Comparison of ENCODE assay signal across 8 mouse cellular contexts in genomic region chr9:102719085-102719484, GRCm38 (mm10). TPM values are rescaled to one million over a fixed set of nuclear protein-coding genes. Genes with fewer than 3 reads are reported as not detected.
DNase-seq lines count a peak whose midpoint lies in the region; ATAC-seq and TF ChIP-seq lines count a peak whose summit lies in the region.

No protein-coding gene starts in this region.

- peaks cover 28% of the 10 kb centered on the region for H3K36me3 ChIP-seq in embryonic facial prominence, embryonic 15.5 days
- peaks cover 43% of the 10 kb centered on the region for H3K36me3 ChIP-seq in kidney, embryonic 14.5 days (ENCODE audit: control insufficient read depth, insufficient read depth, low read length)
- peaks cover 24% of the 10 kb centered on the region for H3K36me3 ChIP-seq in neural tube, embryonic 11.5 days (ENCODE audit: control insufficient read depth, insufficient read depth, low read length)

- peaks cover 81% of the 10 kb centered on the region for H3K4me1 ChIP-seq in embryonic facial prominence, embryonic 15.5 days
- peaks cover 68% of the 10 kb centered on the region for H3K4me1 ChIP-seq in kidney, embryonic 14.5 days (ENCODE audit: control insufficient read depth, insufficient read depth, low read length)
- H3K4me1 ChIP-seq in neural tube, embryonic 11.5 days (ENCODE audit: control insufficient read depth, insufficient read depth, low read length): peaks cover 62% of the 10 kb centered on the region

- H3K27ac ChIP-seq in layer of hippocampus, adult 2 months: peak overlapping the region; percentile 97
- H3K27ac ChIP-seq in embryonic facial prominence, embryonic 15.5 days (replicated peaks): peak overlapping the region; percentile 98
- H3K27ac ChIP-seq in kidney, embryonic 14.5 days (ENCODE audit: low read depth, low read length): peak overlapping the region; percentile 94
- peak overlapping the region; percentile 98; the same call in 1 of the 2 replicates for H3K27ac ChIP-seq in neural tube, embryonic 11.5 days (ENCODE audit: low read depth, low read length)

- peak overlapping the region; percentile 89 for H3K4me3 ChIP-seq in layer of hippocampus, adult 2 months
- H3K4me3 ChIP-seq in embryonic facial prominence, embryonic 15.5 days (replicated peaks): peak overlapping the region; percentile 79
- peak overlapping the region; percentile 69 for H3K4me3 ChIP-seq in kidney, embryonic 14.5 days (ENCODE audit: low read length)
- peak overlapping the region; percentile 84 for H3K4me3 ChIP-seq in neural tube, embryonic 11.5 days (ENCODE audit: low read depth, low read length)

- ATAC-seq in embryonic facial prominence, embryonic 15.5 days (ENCODE audit: insufficient number of reproducible peaks, low FRiP score, low TSS enrichment, low read depth): no peak
- ATAC-seq in kidney, embryonic 14.5 days (ENCODE audit: low FRiP score, low TSS enrichment): no peak
- ATAC-seq in neural tube, embryonic 11.5 days (ENCODE audit: insufficient read depth, low FRiP score, low TSS enrichment): no peak
- no peak for ATAC-seq in granulocyte monocyte progenitor cell, adult 5-6 weeks (replicated peaks; ENCODE audit: poor library complexity, severe bottlenecking)

- 3% methylated on average over 4 of the region's 4 CpGs for WGBS in embryonic facial prominence, embryonic 15.5 days
- WGBS in kidney, embryonic 14.5 days: 4% methylated on average over 4 of the region's 4 CpGs
- WGBS in neural tube, embryonic 11.5 days: under 1% methylated on average over 4 of the region's 4 CpGs

- no peaks in the 10 kb centered on the region for H3K27me3 ChIP-seq in embryonic facial prominence, embryonic 15.5 days
- H3K27me3 ChIP-seq in kidney, embryonic 14.5 days (ENCODE audit: control insufficient read depth, insufficient read depth, low read length): no peaks in the 10 kb centered on the region
- no peaks in the 10 kb centered on the region for H3K27me3 ChIP-seq in neural tube, embryonic 11.5 days (ENCODE audit: control insufficient read depth, insufficient read depth, low read length)

- TF ChIP-seq CTCF in layer of hippocampus, adult 2 months (conservative IDR thresholded peaks at IDR 0.05): no peak

- H3K9me3 ChIP-seq in embryonic facial prominence, embryonic 15.5 days (replicated peaks): no peaks in the 10 kb centered on the region
- H3K9me3 ChIP-seq in kidney, embryonic 14.5 days (ENCODE audit: control insufficient read depth, low read length): no peaks in the 10 kb centered on the region
- no peaks in the 10 kb centered on the region for H3K9me3 ChIP-seq in neural tube, embryonic 11.5 days (ENCODE audit: control insufficient read depth, low read length)

- peak overlapping the region; percentile 91 for H3K9ac ChIP-seq in embryonic facial prominence, embryonic 15.5 days
- peak overlapping the region; percentile 91 for H3K9ac ChIP-seq in kidney, embryonic 14.5 days (ENCODE audit: low read depth, low read length)
- peak overlapping the region; percentile 99 for H3K9ac ChIP-seq in neural tube, embryonic 11.5 days (ENCODE audit: low read length)

- no peak for DNase-seq in layer of hippocampus, adult 2 months (ENCODE audit: low spot score in 2 of 2)
- DNase-seq in layer of hippocampus, postnatal 25 days (ENCODE audit: extremely low spot score in 1 of 2, low spot score in 1 of 2): no peak
- no peak for DNase-seq in neural tube, embryonic 11.5 days (ENCODE audit: low spot score)
- DNase-seq in spleen, postnatal 4 days (ENCODE audit: low spot score in 2 of 2): no peak
- no peak for DNase-seq in urinary bladder, postnatal 10 days (ENCODE audit: low spot score)

- peak overlapping the region; percentile 88 for H3K4me2 ChIP-seq in embryonic facial prominence, embryonic 15.5 days (replicated peaks)
- peak overlapping the region; percentile 71 for H3K4me2 ChIP-seq in kidney, embryonic 14.5 days (replicated peaks; ENCODE audit: low read depth, low read length)
- peak overlapping the region; percentile 56 for H3K4me2 ChIP-seq in neural tube, embryonic 11.5 days (ENCODE audit: low read depth)

RNA-seq across cellular contexts. Expression of gene Amotl2, which starts 2.6 kb away (rescaled TPM):
- total RNA-seq in layer of hippocampus, adult 2 months (2021): 10 to 100 TPM; 16.0 to 18.1 TPM
- 10 to 100 TPM; 19.1 to 24.1 TPM for total RNA-seq in layer of hippocampus, postnatal 25 days (2021)
- polyA plus RNA-seq in embryonic facial prominence, embryonic 15.5 days (2015; fragmentation: Nextera tagmentation; extraction: Ambion mirVana): 53.6 and 53.7 TPM in 2 replicates
- polyA plus RNA-seq in kidney, embryonic 14.5 days (2014; fragmentation: Nextera tagmentation; extraction: Ambion mirVana): 20.8 and 30.1 TPM in 2 replicates
- 70.6 and 76.7 TPM in 2 replicates for polyA plus RNA-seq in neural tube, embryonic 11.5 days (2014; fragmentation: Nextera tagmentation; extraction: Ambion mirVana)
- 1.8 and 1.9 TPM in 2 replicates for total RNA-seq in granulocyte monocyte progenitor cell, adult 5-6 weeks (2014; fragmentation: Nextera tagmentation)
- total RNA-seq in granulocyte monocyte progenitor cell, adult 5-6 weeks (2017): 2.5 and 2.6 TPM in 2 replicates

Comparison
In these comparisons a context has a peak if more than half of its experiments do, and no peak if none do; other contexts are left out.
1. RNA of gene Amotl2, which starts 2.6 kb away (total RNA-seq): 19.1 to 24.1 TPM in layer of hippocampus, postnatal 25 days and 16.0 to 18.1 TPM in layer of hippocampus, adult 2 months; 1.8 to 2.6 TPM in granulocyte monocyte progenitor cell, adult 5-6 weeks; every median in the first group is over 4 times any median in the second.
2. Peak in every context shown above with its lines, with median percentiles within 50 percentile points of each other: H3K27ac ChIP-seq, H3K4me3 ChIP-seq, H3K4me2 ChIP-seq and H3K9ac ChIP-seq.